Mouse (Mus musculus) CH12.LX (cell line): Measurements from ENCODE around the gene Ddi2. TPM values are rescaled to one million over a fixed set of nuclear protein-coding genes. Genes with fewer than 3 reads are reported as not detected.

Experiments used
- DNase-seq: peaks from one replicate; pipeline ENCODE4 v3.0.0-alpha.2; 2013; ENCODE audit errors: extremely low read depth
- H3K27ac ChIP-seq: 2 replicates; pipeline ENCODE4 v1.5.1; 2012; ENCODE audit warnings: low read depth, mild to moderate bottlenecking, control low read depth, moderate library complexity; ENCODE audit not compliant: insufficient read depth
- H3K27me3 ChIP-seq: replicated peaks from 2 replicates; pipeline ENCODE3; 2012; ENCODE audit warnings: inconsistent platforms
- H3K36me3 ChIP-seq, 2 experiments: replicated peaks in 1 of 2; 2 replicates each; pipeline versions ENCODE3 to v1.6.1; 2012; ENCODE audit warnings: inconsistent platforms in 1 of 2, low read length in 1 of 2, mild to moderate bottlenecking in 1 of 2, mixed read lengths in 1 of 2, moderate library complexity in 1 of 2; ENCODE audit not compliant: control insufficient read depth in 1 of 2, insufficient read depth in 1 of 2
- H3K4me1 ChIP-seq, 2 experiments: 2 replicates each; pipeline ENCODE4 v1.6.1; 2012; ENCODE audit warnings: inconsistent platforms in 1 of 2, moderate library complexity in 1 of 2; ENCODE audit not compliant: insufficient read depth in 2 of 2, control insufficient read depth in 1 of 2
- H3K4me2 ChIP-seq: 2 replicates; pipeline ENCODE4 v1.6.1; 2012; ENCODE audit warnings: low read depth, mild to moderate bottlenecking, control low read depth; ENCODE audit not compliant: poor library complexity, insufficient read depth, severe bottlenecking
- H3K4me3 ChIP-seq, 3 experiments: fragments of 150-350 bp in 1 of 3; sonication (generic) in 1 of 3; replicated peaks in 1 of 3; 2 replicates each; pipeline versions ENCODE3 to v1.5.1; 2011 to 2012; ENCODE audit warnings: low read depth in 2 of 3, low read length in 2 of 3, mild to moderate bottlenecking in 2 of 3, moderate library complexity in 2 of 3, control low read depth in 1 of 3, improper control_type of control experiment in 1 of 3, inconsistent platforms in 1 of 3, mixed read lengths in 1 of 3; ENCODE audit not compliant: poor library complexity in 1 of 3
- H3K79me2 ChIP-seq: replicated peaks from 2 replicates; pipeline ENCODE4 v1.6.1; 2012; ENCODE audit warnings: mild to moderate bottlenecking, moderate library complexity; ENCODE audit not compliant: control insufficient read depth, poor library complexity, insufficient read depth, severe bottlenecking; ENCODE audit errors: extremely low read depth
- H3K9ac ChIP-seq: 2 replicates; pipeline ENCODE4 v1.6.1; 2012; ENCODE audit warnings: low read depth, mild to moderate bottlenecking, control low read depth, moderate library complexity; ENCODE audit not compliant: insufficient read depth
- H3K9me3 ChIP-seq: replicated peaks from 2 replicates; pipeline ENCODE3; 2012; ENCODE audit warnings: low read length, inconsistent platforms, mixed read lengths
- ETS1 ChIP-seq: conservative IDR thresholded peaks from 2 replicates; pipeline ENCODE4 v1.6.1; 2012; ENCODE audit warnings: low read depth, mild to moderate bottlenecking, inconsistent platforms, low read length, improper control_type of control experiment, moderate library complexity
- HCFC1 ChIP-seq: IDR thresholded peaks from 2 replicates; pipeline ENCODE4 v1.6.1; 2012; ENCODE audit warnings: low read depth, mild to moderate bottlenecking, inconsistent platforms, low read length, improper control_type of control experiment
- IRF4 ChIP-seq: IDR thresholded peaks from 2 replicates; pipeline ENCODE4 v1.6.1; 2014; ENCODE audit warnings: low read depth, mild to moderate bottlenecking, inconsistent platforms, low read length, improper control_type of control experiment
- JUN ChIP-seq: IDR thresholded peaks from 2 replicates; pipeline ENCODE4 v1.6.1; 2011; ENCODE audit warnings: low read depth, mild to moderate bottlenecking, low read length, improper control_type of control experiment, moderate library complexity; ENCODE audit not compliant: insufficient read depth
- JUND ChIP-seq: conservative IDR thresholded peaks from 2 replicates; pipeline ENCODE4 v1.6.1; 2011; ENCODE audit warnings: low read depth, low read length, improper control_type of control experiment
- MAFK ChIP-seq: IDR thresholded peaks from 2 replicates; pipeline ENCODE4 v1.6.1; 2011; ENCODE audit warnings: low read length, improper control_type of control experiment; ENCODE audit not compliant: insufficient replicate concordance
- MAZ ChIP-seq: IDR thresholded peaks from 2 replicates; pipeline ENCODE4 v1.6.1; 2012; ENCODE audit warnings: low read depth, mild to moderate bottlenecking, inconsistent platforms, low read length, improper control_type of control experiment, moderate library complexity
- MYC ChIP-seq: IDR thresholded peaks from 2 replicates; pipeline ENCODE4 v1.6.1; 2011; ENCODE audit warnings: low read depth, mild to moderate bottlenecking, improper control_type of control experiment, low read length
- NELFE ChIP-seq: IDR thresholded peaks from 2 replicates; pipeline ENCODE4 v1.6.1; 2011; ENCODE audit warnings: low read depth, low read length, improper control_type of control experiment
- NRF1 ChIP-seq: IDR thresholded peaks from 2 replicates; pipeline ENCODE4 v1.6.1; 2014; ENCODE audit warnings: low read depth, mild to moderate bottlenecking, inconsistent platforms, low read length, improper control_type of control experiment, moderate library complexity
- POLR2A ChIP-seq: IDR thresholded peaks from 2 replicates; pipeline ENCODE4 v1.6.1; 2011; ENCODE audit warnings: low read depth, mild to moderate bottlenecking, improper control_type of control experiment, low read length
- RCOR1 ChIP-seq: conservative IDR thresholded peaks from 2 replicates; pipeline ENCODE4 v1.6.1; 2012; ENCODE audit warnings: low read depth, mild to moderate bottlenecking, inconsistent platforms, low read length, improper control_type of control experiment
- TCF12 ChIP-seq: IDR thresholded peaks from 2 replicates; pipeline ENCODE4 v1.6.1; 2014; ENCODE audit warnings: low read depth, mild to moderate bottlenecking, inconsistent platforms, low read length, improper control_type of control experiment
- UBTF ChIP-seq: IDR thresholded peaks from 2 replicates; pipeline ENCODE4 v1.6.1; 2012; ENCODE audit warnings: low read depth, mild to moderate bottlenecking, inconsistent platforms, low read length, improper control_type of control experiment, moderate library complexity
- USF1 ChIP-seq: IDR thresholded peaks from 2 replicates; pipeline ENCODE4 v1.6.1; 2014; ENCODE audit warnings: low read depth, mild to moderate bottlenecking, inconsistent platforms, low read length, improper control_type of control experiment
- USF2 ChIP-seq: conservative IDR thresholded peaks from 2 replicates; pipeline ENCODE4 v1.6.1; 2011; ENCODE audit warnings: low read depth, low read length, improper control_type of control experiment
- ZC3H11A ChIP-seq: IDR thresholded peaks from 2 replicates; pipeline ENCODE4 v1.6.1; 2012; ENCODE audit warnings: low read depth, mild to moderate bottlenecking, inconsistent platforms, low read length, improper control_type of control experiment
- ZKSCAN1 ChIP-seq: IDR thresholded peaks from 2 replicates; pipeline ENCODE4 v1.6.1; 2012; ENCODE audit warnings: low read depth, inconsistent platforms, low read length, improper control_type of control experiment, borderline replicate concordance
- ZMIZ1 ChIP-seq: IDR thresholded peaks from 2 replicates; pipeline ENCODE4 v1.6.1; 2012; ENCODE audit warnings: low read depth, mild to moderate bottlenecking, inconsistent platforms, low read length, improper control_type of control experiment
- ZNF384 ChIP-seq: IDR thresholded peaks from 2 replicates; pipeline ENCODE4 v1.6.1; 2012; ENCODE audit warnings: low read depth, low read length, improper control_type of control experiment, inconsistent platforms
- dilution Hi-C: fragments of 300-500 bp; cut with MboI; formaldehyde crosslinking; loops from 2 replicates; pipeline ENCODE4 v1.14.3; 2020; ENCODE audit warnings: low sequenced_read_pairs; ENCODE audit not compliant: extremely low pct_unique_long_range_greater_than_20kb, extremely low pct_ligation_motif_present
- in situ Hi-C: fragments of 300-500 bp; cut with MboI; formaldehyde crosslinking; loops from 3 replicates; pipeline ENCODE4 v1.14.3; 2019; ENCODE audit warnings: low sequenced_read_pairs, low pct_ligation_motif_present, low pct_unique_long_range_greater_than_20kb, mixed read lengths
- polyA plus RNA-seq: library from polyadenylated mRNA; unstranded; fragments of >175 nt; gene quantifications from 2 replicates; pipeline ENCODE4 v1.2.1, GENCODE M21; 2012; ENCODE audit warnings: low read depth; ENCODE audit not compliant: insufficient read length
- total RNA-seq, 2 experiments: library from RNA; depleted of rRNA; stranded (reverse); fragments of 300-350 nt in 1 of 2; fragments of >200 nt in 1 of 2; gene quantifications; 2 replicates each; pipeline ENCODE4 v1.2.3; 2012 to 2014

Ddi2 gene
- total and polyA plus RNA-seq, 3 experiments = 18.0 to 37.3 (median 19.9) TPM

- Histone ChIP-seq H3K27me3 (peaks cover 9% of the 10 kb centered on the region), H3K79me2 (peaks cover 27% of the 10 kb centered on the region), H3K4me1 (peaks cover 0 to 29% of the 10 kb centered on the region in 2 experiments; a peak in 2 of 4 replicates), H3K36me3 (peaks cover 2 to 10% of the 10 kb centered on the region in 2 experiments), H3K27ac (no peak overlapping the region), H3K4me3 (no peak overlapping the region), H3K4me2 (no peak overlapping the region), H3K9ac (no peak overlapping the region), H3K9me3 (peaks cover 7% of the 10 kb centered on the region)
- in situ Hi-C loops = no loop called here
- DNase-seq = no peak
- dilution Hi-C loops = no loop called here
- TF ChIP-seq ZKSCAN1 (no peak), ZC3H11A (no peak), MYC (no peak), TCF12 (no peak), NELFE (no peak), NRF1 (no peak), USF2 (no peak), ZNF384 (no peak), JUN (no peak), HCFC1 (no peak), MAFK (no peak)
These were observed 2.1 kb upstream of the Ddi2 start for GRCm38 (mm10) chr4:141725277-141725676.

- no peak overlapping the region for H3K9ac ChIP-seq
- peaks cover 32% of the 10 kb centered on the region for H3K79me2 ChIP-seq
- no peak overlapping the region for H3K4me3 ChIP-seq
- H3K27me3 ChIP-seq = peaks cover 9% of the 10 kb centered on the region
- no peak for TF ChIP-seq IRF4
- TF ChIP-seq ZMIZ1 = no peak
- TF ChIP-seq MAZ = no peak
- TF ChIP-seq UBTF = no peak
- TF ChIP-seq JUND = no peak
- TF ChIP-seq MYC = no peak
- TF ChIP-seq POLR2A = no peak
- TF ChIP-seq USF1 = no peak
- no peak for TF ChIP-seq RCOR1
- no peak for TF ChIP-seq ETS1
- TF ChIP-seq, all 38 proteins: peak for 0
- no peak overlapping the region; the same call in 1 of the 2 replicates for H3K4me2 ChIP-seq
- H3K4me1 ChIP-seq = peaks cover 0 to 36% of the 10 kb centered on the region in 2 experiments; a peak in 2 of 4 replicates
- dilution Hi-C loops (no loop called here), in situ Hi-C loops (no loop called here)
- peaks cover 5 to 16% of the 10 kb centered on the region in 2 experiments for H3K36me3 ChIP-seq
- no peak for DNase-seq
- H3K27ac ChIP-seq = no peak overlapping the region
- peaks cover 11% of the 10 kb centered on the region for H3K9me3 ChIP-seq
These were observed 1.4 kb upstream of the Ddi2 start for GRCm38 (mm10) chr4:141724594-141724993.
